In genomic region chr14:68433326-68433725, GRCm38 (mm10) we compare ENCODE assay signal across 20 mouse cellular contexts.
DNase-seq lines count a peak whose midpoint lies in the region; ATAC-seq and TF ChIP-seq lines count a peak whose summit lies in the region.
"Had no signal": no experiment of that assay in that cellular context is flagged by ENCODE, and none has a peak within 500 bp of the region (broad histone marks: within the 10 kb centered on the region; RNA-seq: fewer than 3 reads in every experiment).

No protein-coding gene starts in this region.

- H3K9ac ChIP-seq in hindbrain, embryonic 13.5 days, result no peak overlapping the region
- H3K9ac ChIP-seq in hindbrain, embryonic 16.5 days (ENCODE audit: low read depth, low read length), result no peak overlapping the region
- no peak overlapping the region for H3K9ac ChIP-seq in midbrain, embryonic 13.5 days (replicated peaks)
- H3K9ac ChIP-seq in midbrain, embryonic 16.5 days (ENCODE audit: low read depth, low read length), result no peak overlapping the region
- H3K9ac ChIP-seq in neural tube, embryonic 15.5 days (replicated peaks), result no peak overlapping the region
- H3K9ac ChIP-seq: forebrain, embryonic 13.5 days had no signal

- no peak for TF ChIP-seq POLR2A in brain, embryonic 14.5 days (IDR thresholded peaks at IDR 0.05; ENCODE audit: borderline replicate concordance, extremely low read depth, insufficient read depth, insufficient read length, poor library complexity, severe bottlenecking)
- TF ChIP-seq POLR2A in thymus, adult 2 months (IDR thresholded peaks at IDR 0.05; ENCODE audit: control insufficient read depth, extremely low read depth, insufficient read depth, low read length, poor library complexity), result no peak

- DNase-seq in brain, embryonic 14.5 days (ENCODE audit: low read depth), result peak; percentile 48
- DNase-seq in thymus, adult 2 months, result no peak
- DNase-seq: adrenal gland, adult 8-10 months; adrenal gland, postnatal 25 days; cerebellum, adult 18-20 months; cerebellum, adult 9-10 months; cerebellum, postnatal 14 days; gastrocnemius, postnatal 10 days; gastrocnemius, postnatal 36 days; heart, adult 2 months had no signal

- H3K4me1 ChIP-seq in hindbrain, embryonic 13.5 days (replicated peaks), result peaks cover 4% of the 10 kb centered on the region
- 0 out of 2 replicates have a peak, but pooled peaks cover 2% of the 10 kb centered on the region for H3K4me1 ChIP-seq in hindbrain, embryonic 16.5 days (ENCODE audit: control insufficient read depth, insufficient read depth, low read depth, low read length)
- no peaks in the 10 kb centered on the region for H3K4me1 ChIP-seq in midbrain, embryonic 13.5 days (replicated peaks)
- no peaks in the 10 kb centered on the region for H3K4me1 ChIP-seq in midbrain, embryonic 16.5 days (ENCODE audit: control insufficient read depth, insufficient read depth, low read length)
- peaks cover 5% of the 10 kb centered on the region; the same call in 1 of the 2 replicates for H3K4me1 ChIP-seq in neural tube, embryonic 15.5 days
- H3K4me1 ChIP-seq in thymus, adult 2 months (replicated peaks; ENCODE audit: control insufficient read depth, insufficient read depth, low read length), result no peaks in the 10 kb centered on the region
- H3K4me1 ChIP-seq: forebrain, embryonic 10.5 days; forebrain, embryonic 13.5 days had no signal

- WGBS in hindbrain, embryonic 13.5 days, result 50% methylated on average over 9 of the region's 9 CpGs
- 40% methylated on average over 9 of the region's 9 CpGs for WGBS in hindbrain, embryonic 16.5 days
- WGBS in midbrain, embryonic 13.5 days, result 55% methylated on average over 9 of the region's 9 CpGs
- WGBS in midbrain, embryonic 16.5 days, result 42% methylated on average over 9 of the region's 9 CpGs
- 41% methylated on average over 9 of the region's 9 CpGs for WGBS in neural tube, embryonic 15.5 days
- WGBS in thymus, adult 2 months, result 93% methylated on average over 9 of the region's 9 CpGs

- no peak overlapping the region for H3K4me2 ChIP-seq in hindbrain, embryonic 13.5 days
- no peak overlapping the region for H3K4me2 ChIP-seq in hindbrain, embryonic 16.5 days (ENCODE audit: low read length)
- no peak overlapping the region for H3K4me2 ChIP-seq in midbrain, embryonic 13.5 days (replicated peaks)
- H3K4me2 ChIP-seq in midbrain, embryonic 16.5 days (ENCODE audit: low read length), result no peak overlapping the region
- H3K4me2 ChIP-seq in neural tube, embryonic 15.5 days, result peak overlapping the region; percentile 11; the same call in 1 of the 2 replicates
- H3K4me2 ChIP-seq: forebrain, embryonic 13.5 days; heart, embryonic 11.5 days had no signal

- no peaks in the 10 kb centered on the region for H3K9me3 ChIP-seq in hindbrain, embryonic 13.5 days
- H3K9me3 ChIP-seq in hindbrain, embryonic 16.5 days (ENCODE audit: control insufficient read depth, low read length), result no peaks in the 10 kb centered on the region
- H3K9me3 ChIP-seq in midbrain, embryonic 13.5 days, result no peaks in the 10 kb centered on the region
- H3K9me3 ChIP-seq in midbrain, embryonic 16.5 days (replicated peaks; ENCODE audit: control insufficient read depth, low read length, poor library complexity, severe bottlenecking), result no peaks in the 10 kb centered on the region
- no peaks in the 10 kb centered on the region for H3K9me3 ChIP-seq in neural tube, embryonic 15.5 days (replicated peaks)
- H3K9me3 ChIP-seq: forebrain, embryonic 10.5 days; forebrain, embryonic 13.5 days had no signal

- 0 out of 2 replicates have a peak, but pooled peaks have one; percentile 28 for ATAC-seq in hindbrain, embryonic 13.5 days (ENCODE audit: low FRiP score)
- no peak for ATAC-seq in hindbrain, embryonic 16.5 days
- peak; percentile 67; the same call in 1 of the 2 replicates for ATAC-seq in midbrain, embryonic 13.5 days
- no peak for ATAC-seq in midbrain, embryonic 16.5 days
- no peak for ATAC-seq in neural tube, embryonic 15.5 days (ENCODE audit: low FRiP score)
- ATAC-seq: activated CD4-positive, CD25-positive, alpha-beta regulatory T cell, adult 4 months; forebrain, embryonic 13.5 days; forebrain, embryonic 16.5 days had no signal

- no peak for TF ChIP-seq CTCF in brain, embryonic 14.5 days (IDR thresholded peaks at IDR 0.05; ENCODE audit: borderline replicate concordance, extremely low read depth, insufficient read depth, insufficient read length)
- no peak for TF ChIP-seq CTCF in thymus, adult 2 months (IDR thresholded peaks at IDR 0.05; ENCODE audit: borderline replicate concordance, control insufficient read depth, extremely low read depth, insufficient read depth, low read length, poor library complexity)

- peak overlapping the region; percentile 60 for H3K27ac ChIP-seq in hindbrain, embryonic 13.5 days
- H3K27ac ChIP-seq in hindbrain, embryonic 16.5 days (ENCODE audit: low read depth, low read length), result no peak overlapping the region
- H3K27ac ChIP-seq in midbrain, embryonic 13.5 days, result no peak overlapping the region
- no peak overlapping the region for H3K27ac ChIP-seq in midbrain, embryonic 16.5 days (ENCODE audit: low read length)
- H3K27ac ChIP-seq in neural tube, embryonic 15.5 days (replicated peaks), result no peak overlapping the region
- H3K27ac ChIP-seq in thymus, adult 2 months (ENCODE audit: control insufficient read depth, insufficient read depth, low read length), result no peak overlapping the region
- H3K27ac ChIP-seq: forebrain, embryonic 10.5 days; forebrain, embryonic 13.5 days; heart, adult 2 months had no signal

- no peaks in the 10 kb centered on the region for H3K27me3 ChIP-seq in hindbrain, embryonic 13.5 days
- no peaks in the 10 kb centered on the region for H3K27me3 ChIP-seq in hindbrain, embryonic 16.5 days (replicated peaks; ENCODE audit: control insufficient read depth, insufficient read depth, low read length)
- no peaks in the 10 kb centered on the region for H3K27me3 ChIP-seq in midbrain, embryonic 13.5 days
- H3K27me3 ChIP-seq in midbrain, embryonic 16.5 days (ENCODE audit: control insufficient read depth, insufficient read depth, low read depth, low read length), result no peaks in the 10 kb centered on the region
- H3K27me3 ChIP-seq in neural tube, embryonic 15.5 days (replicated peaks), result no peaks in the 10 kb centered on the region
- H3K27me3 ChIP-seq in thymus, adult 2 months (ENCODE audit: control insufficient read depth, insufficient read depth, low read length), result no peaks in the 10 kb centered on the region
- H3K27me3 ChIP-seq: forebrain, embryonic 13.5 days had no signal

- H3K36me3 ChIP-seq in hindbrain, embryonic 13.5 days, result no peaks in the 10 kb centered on the region
- no peaks in the 10 kb centered on the region for H3K36me3 ChIP-seq in hindbrain, embryonic 16.5 days (ENCODE audit: control insufficient read depth, insufficient read depth, low read length)
- H3K36me3 ChIP-seq in midbrain, embryonic 13.5 days, result no peaks in the 10 kb centered on the region
- H3K36me3 ChIP-seq in midbrain, embryonic 16.5 days (ENCODE audit: control insufficient read depth, insufficient read depth, low read length), result no peaks in the 10 kb centered on the region
- H3K36me3 ChIP-seq in neural tube, embryonic 15.5 days, result no peaks in the 10 kb centered on the region
- no peaks in the 10 kb centered on the region for H3K36me3 ChIP-seq in thymus, adult 2 months (ENCODE audit: control insufficient read depth, insufficient read depth, low read length)
- H3K36me3 ChIP-seq: forebrain, embryonic 10.5 days had no signal

- H3K4me3 ChIP-seq in hindbrain, embryonic 13.5 days, result no peak overlapping the region
- H3K4me3 ChIP-seq in hindbrain, embryonic 16.5 days (ENCODE audit: low read length), result no peak overlapping the region
- no peak overlapping the region for H3K4me3 ChIP-seq in midbrain, embryonic 13.5 days (replicated peaks)
- no peak overlapping the region for H3K4me3 ChIP-seq in midbrain, embryonic 16.5 days (ENCODE audit: low read depth, low read length)
- H3K4me3 ChIP-seq in neural tube, embryonic 15.5 days (replicated peaks), result no peak overlapping the region
- no peak overlapping the region for H3K4me3 ChIP-seq in thymus, adult 2 months (ENCODE audit: control insufficient read depth, insufficient read depth, low read length)
- H3K4me3 ChIP-seq: forebrain, embryonic 10.5 days; forebrain, embryonic 13.5 days; heart, adult 2 months had no signal

Comparison
In these comparisons a context has a peak if more than half of its experiments do, and no peak if none do; other contexts are left out.
1. ATAC-seq: peak in hindbrain, embryonic 13.5 days (single experiment) and midbrain, embryonic 13.5 days (single experiment); none in hindbrain, embryonic 16.5 days (single experiment), midbrain, embryonic 16.5 days (single experiment) and neural tube, embryonic 15.5 days (single experiment).